Mouse (Mus musculus): Measurements from ENCODE around the gene Cyp4a10.

- no peak for TF ChIP-seq POLR2A (IDR thresholded peaks at IDR 0.05; ENCODE audit: extremely low read depth, insufficient read depth, low read length)
- no peak for TF ChIP-seq CTCF (IDR thresholded peaks at IDR 0.05; ENCODE audit: extremely low read depth, insufficient read depth, low read length)
Measured at GRCm38 (mm10) chr4:115575776-115576175, 57.7 kb downstream of the Cyp4a10 start.
